Mouse (Mus musculus) heart, postnatal 0 days (tissue): ENCODE measurements around the gene Hyou1. TPM values are rescaled to one million over a fixed set of nuclear protein-coding genes. Genes with fewer than 3 reads are reported as not detected.
A peak's percentile ranks its signal among the peaks of the same experiment; 100 is the strongest.
"Not testable (repeated sequence)": the region's sequence is repeated elsewhere in the genome, so short reads cannot be mapped to it uniquely, and the experiment has no call there.

Experiments
- ATAC-seq: fragments of 200-750 bp; cut with Nextera tagmentation; 2 replicates; pipeline ENCODE4 v1.8.0; 2017; ENCODE audit warnings: low read depth, moderate number of reproducible peaks, moderate library complexity; ENCODE audit not compliant: insufficient read depth
- DNase-seq: peaks from one replicate; pipeline ENCODE4 v3.0.0-alpha.2; 2016; ENCODE audit warnings: low spot score
- H3K27ac ChIP-seq: fragments of 300-500 bp; sonication (generic); 2 replicates; pipeline ENCODE4 v1.5.1; 2014; ENCODE audit warnings: low read depth, mild to moderate bottlenecking
- H3K27me3 ChIP-seq: fragments of 300-500 bp; sonication (generic); 2 replicates; pipeline ENCODE4 v1.6.1; 2014; ENCODE audit warnings: low read length, mixed read lengths; ENCODE audit not compliant: control insufficient read depth, insufficient read depth
- H3K36me3 ChIP-seq: fragments of 300-500 bp; sonication (generic); replicated peaks from 2 replicates; pipeline ENCODE4 v1.6.1; 2014; ENCODE audit warnings: low read length, mixed read lengths; ENCODE audit not compliant: control insufficient read depth, insufficient read depth
- H3K4me1 ChIP-seq: fragments of 300-500 bp; sonication (generic); 2 replicates; pipeline ENCODE4 v1.6.1; 2014; ENCODE audit warnings: antibody characterized with exemption; ENCODE audit not compliant: control insufficient read depth, insufficient read depth
- H3K4me2 ChIP-seq: fragments of 300-500 bp; sonication (generic); 2 replicates; pipeline ENCODE4 v1.6.1; 2014; ENCODE audit warnings: low read depth, mild to moderate bottlenecking, low read length, moderate library complexity
- H3K4me3 ChIP-seq: fragments of 300-500 bp; sonication (generic); 2 replicates; pipeline ENCODE4 v1.5.1; 2014; ENCODE audit warnings: low read depth, low read length
- H3K9ac ChIP-seq: fragments of 300-500 bp; sonication (generic); replicated peaks from 2 replicates; pipeline ENCODE4 v1.6.1; 2014; ENCODE audit warnings: low read depth, low read length, mixed read lengths
- H3K9me3 ChIP-seq: fragments of 300-500 bp; sonication (generic); replicated peaks from 2 replicates; pipeline ENCODE4 v1.6.1; 2016; ENCODE audit warnings: low read length; ENCODE audit not compliant: control insufficient read depth
- CTCF ChIP-seq: IDR thresholded peaks from 2 replicates; pipeline ENCODE4 v1.5.1; 2016; ENCODE audit warnings: antibody characterized with exemption, control low read depth, low read depth
- EP300 ChIP-seq: IDR thresholded peaks from 2 replicates; pipeline ENCODE4 v1.6.1; 2016; ENCODE audit warnings: antibody characterized with exemption, low read depth
- WGBS: fragments of 180-500 bp; shearing (Covaris S2); extraction: QIAGEN DNeasy Blood & Tissue Kit; methylation state at CpG from one replicate; pipeline ENCODE4 v1.1.7; 2014; 5-methylcytosine and 5-hydroxymethylcytosine counted together
- polyA plus RNA-seq: library from polyadenylated mRNA; unstranded; fragments of >200 nt; fragmentation: Nextera tagmentation; extraction: Ambion mirVana; gene quantifications from 2 replicates; pipeline ENCODE4 v1.2.1, GENCODE M21; 2015
- total RNA-seq: library from RNA; depleted of rRNA; stranded (reverse); fragments of >200 nt; gene quantifications from 2 replicates; pipeline ENCODE4 v1.2.3, GENCODE M21; 2014; ENCODE audit warnings: low replicate concordance

The Hyou1 gene
- total and polyA plus RNA-seq, 2 experiments from 2014 or later = 5.4 to 37.8 TPM

DNA sequence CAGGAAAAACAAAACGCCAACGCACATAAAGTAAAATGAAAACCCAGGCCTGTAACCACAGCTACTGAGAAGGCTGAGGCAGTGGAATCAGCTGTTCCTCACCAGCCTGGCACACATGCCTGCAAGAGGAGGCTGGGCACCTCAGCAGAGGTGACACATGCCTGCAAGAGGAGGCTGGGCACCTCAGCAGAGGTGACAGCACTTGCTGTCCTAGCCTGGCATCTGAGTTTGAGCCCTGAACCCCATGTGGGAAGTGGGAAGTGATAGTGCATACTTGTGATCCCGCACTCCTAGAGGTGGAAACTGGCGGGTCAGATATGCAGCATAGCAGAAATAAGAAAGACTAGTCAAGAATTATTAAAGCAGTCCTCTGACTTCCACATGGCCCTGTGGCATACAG lies 27.9 kb upstream of the Hyou1 start:
- Histone ChIP-seq H3K9ac (no peak overlapping the region), H3K9me3 (no peaks in the 10 kb centered on the region), H3K4me2 (no peak overlapping the region), H3K27ac (no peak overlapping the region), H3K4me3 (no peak overlapping the region), H3K4me1 (no peaks in the 10 kb centered on the region), H3K36me3 (peaks cover 94% of the 10 kb centered on the region), H3K27me3 (no peaks in the 10 kb centered on the region)
- DNase-seq = no peak
- TF ChIP-seq EP300 = no peak
- TF ChIP-seq CTCF = no peak
- WGBS = 95% methylated on average over 4 of the region's 4 CpGs
- ATAC-seq = no peak

DNA sequence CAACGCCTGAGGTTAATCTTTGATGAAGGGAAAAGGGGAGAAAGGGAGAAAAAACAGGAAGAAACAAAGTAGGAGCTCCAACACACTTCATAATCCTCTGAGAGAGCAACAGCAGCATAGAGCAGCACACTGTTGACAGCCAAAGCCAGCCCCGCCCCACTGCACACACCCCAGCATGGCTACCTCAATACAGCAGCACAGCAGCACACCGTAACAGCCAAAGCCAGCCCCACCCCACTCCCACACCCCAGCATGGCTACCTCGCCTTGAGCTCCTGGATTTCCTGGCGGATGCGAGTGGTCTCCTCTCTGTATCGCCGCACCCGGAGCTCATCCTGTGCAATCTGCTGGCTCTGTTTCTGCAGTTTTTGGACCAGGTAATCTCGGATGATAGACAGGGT lies 27.0 kb upstream of the Hyou1 start:
- no peak for TF ChIP-seq EP300
- TF ChIP-seq CTCF = no peak
- no peak for DNase-seq
- 89% methylated on average over 10 of the region's 10 CpGs for WGBS
- H3K9me3 ChIP-seq = no peaks in the 10 kb centered on the region
- ATAC-seq = no peak
- H3K36me3 ChIP-seq = peaks cover 93% of the 10 kb centered on the region
- H3K9ac ChIP-seq = no peak overlapping the region
- H3K27ac ChIP-seq = no peak overlapping the region
- no peak overlapping the region for H3K4me2 ChIP-seq
- H3K27me3 ChIP-seq = no peaks in the 10 kb centered on the region
- H3K4me1 ChIP-seq = no peaks in the 10 kb centered on the region
- H3K4me3 ChIP-seq = no peak overlapping the region

DNA sequence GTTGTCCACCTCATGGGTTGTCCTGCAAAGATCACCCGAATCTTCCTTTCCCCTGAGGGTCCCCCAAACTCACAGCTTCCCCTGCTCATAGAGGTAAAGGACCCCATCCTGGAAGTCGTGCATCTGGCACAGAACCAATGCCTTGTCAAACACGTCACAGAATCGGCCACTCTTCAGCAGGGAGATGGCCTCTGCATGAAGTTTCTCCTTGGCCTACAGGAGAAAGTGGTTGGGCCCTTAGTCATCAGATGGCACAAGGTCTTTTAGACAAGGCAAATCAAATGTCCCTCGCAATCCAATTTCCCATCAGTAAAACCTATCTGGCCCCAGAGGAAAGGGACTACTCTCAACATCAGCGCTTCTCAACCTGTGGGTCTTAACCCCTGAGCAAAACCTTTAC lies 26.1 kb upstream of the Hyou1 start:
- H3K4me2 ChIP-seq = no peak overlapping the region
- no peaks in the 10 kb centered on the region for H3K9me3 ChIP-seq
- no peak overlapping the region for H3K4me3 ChIP-seq
- no peaks in the 10 kb centered on the region for H3K27me3 ChIP-seq
- H3K4me1 ChIP-seq = no peaks in the 10 kb centered on the region
- 92% methylated on average over 6 of the region's 6 CpGs for WGBS
- no peak overlapping the region for H3K27ac ChIP-seq
- no peak for TF ChIP-seq CTCF
- no peak for TF ChIP-seq EP300
- no peak overlapping the region for H3K9ac ChIP-seq
- DNase-seq (no peak), ATAC-seq (no peak)
- peaks cover 91% of the 10 kb centered on the region for H3K36me3 ChIP-seq

DNA sequence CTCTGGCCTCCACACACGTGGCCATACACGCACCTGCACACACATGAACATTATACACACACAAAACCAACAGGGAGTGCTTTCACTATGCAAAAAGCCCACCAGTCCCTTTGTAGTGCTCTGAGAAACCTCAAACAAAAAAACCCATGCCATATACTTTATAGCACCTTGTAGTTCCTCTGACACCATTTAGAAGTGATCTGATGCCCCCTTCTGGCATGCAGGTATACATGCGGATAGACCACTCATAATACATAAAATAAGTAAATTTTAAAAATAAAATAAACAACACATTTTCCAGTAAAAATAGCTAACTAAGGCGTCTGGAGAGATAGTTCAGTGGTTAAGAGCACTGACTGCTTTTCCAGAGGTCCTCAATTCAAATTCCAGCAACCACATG lies 22.1 kb upstream of the Hyou1 start:
- no peak for ATAC-seq

GRCm38 (mm10) chr9:44361190-44361917 lies 17.9 kb upstream of the Hyou1 start, which contains the start of gene Vps11:
Vps11 (minus strand) TSS chr9:44361670.
- DNase-seq (peak; percentile 97), ATAC-seq (peak; percentile 95)
- Histone ChIP-seq H3K36me3 (peaks cover 27% of the 10 kb centered on the region), H3K4me1 (no peaks in the 10 kb centered on the region), H3K4me3 (peak within 1 kb of the TSS; percentile 85), H3K27me3 (no peaks in the 10 kb centered on the region), H3K9ac (peak within 1 kb of the TSS; percentile 73), H3K27ac (peak within 1 kb of the TSS; percentile 84), H3K9me3 (no peaks in the 10 kb centered on the region), H3K4me2 (peak within 1 kb of the TSS; percentile 79)
- under 1% methylated on average over 44 of the region's 44 CpGs for WGBS
- TF ChIP-seq CTCF (peak; percentile 9; the same call in 1 of the 2 replicates), EP300 (peak; percentile 74; the same call in 1 of the 2 replicates)

More for the DNA sequence above, 22.1 kb upstream of the Hyou1 start:
- TF ChIP-seq EP300 (no peak), CTCF (peak; percentile 56)
- Histone ChIP-seq H3K27me3 (no peaks in the 10 kb centered on the region), H3K27ac (no peak overlapping the region), H3K9ac (no peak overlapping the region), H3K4me1 (no peaks in the 10 kb centered on the region), H3K4me2 (no peak overlapping the region), H3K36me3 (peaks cover 69% of the 10 kb centered on the region), H3K9me3 (no peaks in the 10 kb centered on the region), H3K4me3 (no peak overlapping the region)
- WGBS = 78% methylated on average over 4 of the region's 4 CpGs
- DNase-seq = peak; percentile 55

- Histone ChIP-seq H3K4me3 (peak overlapping the region; percentile 85), H3K27ac (peak overlapping the region; percentile 84), H3K36me3 (peaks cover 21% of the 10 kb centered on the region), H3K4me2 (peak overlapping the region; percentile 79)
- not testable (repeated sequence) for ATAC-seq, H3K4me1 ChIP-seq, H3K9ac ChIP-seq, H3K9me3 ChIP-seq, DNase-seq, H3K27me3 ChIP-seq
- WGBS = 45% methylated on average over 4 of the region's 4 CpGs
Observed at GRCm38 (mm10) chr9:44361931-44362330, 17.4 kb upstream of the Hyou1 start.
